Mouse (Mus musculus): ENCODE measurements around the gene Dusp10. TPM values are rescaled to one million over a fixed set of nuclear protein-coding genes. Genes with fewer than 3 reads are reported as not detected.

Gene Dusp10
- polyA plus RNA-seq, 1 experiment from 2014 or later: 4.2 TPM

DNA sequence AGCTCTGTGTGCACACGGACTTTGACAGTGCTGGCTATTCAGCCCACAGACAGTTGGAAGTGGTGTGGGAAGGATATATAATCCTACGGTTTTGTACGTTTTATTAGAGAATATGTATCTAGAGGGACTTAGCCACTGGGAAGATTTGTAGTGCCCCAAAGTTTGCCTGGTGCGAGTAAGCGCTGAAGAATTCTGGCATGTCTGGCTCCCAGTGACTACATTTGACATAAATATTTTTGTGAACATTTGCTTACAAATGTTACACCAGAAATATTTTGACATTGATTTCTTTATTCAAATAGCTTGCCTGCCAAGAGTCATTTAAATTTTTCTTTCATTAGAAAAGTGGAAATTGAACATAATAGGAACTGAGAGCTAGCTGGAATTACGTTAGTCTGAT lies 63.0 kb downstream of the Dusp10 start:
- Histone ChIP-seq H3K9me3 (ENCODE audit: control insufficient read depth, low read length) (no peaks in the 10 kb centered on the region), H3K36me3 (ENCODE audit: control insufficient read depth, insufficient read depth) (no peaks in the 10 kb centered on the region), H3K4me1 (replicated peaks; ENCODE audit: control insufficient read depth, insufficient read depth, low read length) (no peaks in the 10 kb centered on the region), H3K9ac (replicated peaks; ENCODE audit: low read depth, low read length) (no peak overlapping the region), H3K27ac (ENCODE audit: low read length) (no peak overlapping the region), H3K4me3 (replicated peaks; ENCODE audit: low read length) (no peak overlapping the region), H3K27me3 (replicated peaks; ENCODE audit: control insufficient read depth, insufficient read depth, low read length) (no peaks in the 10 kb centered on the region; the same call in 1 of the 2 replicates), H3K4me2 (ENCODE audit: low read length) (no peak overlapping the region)
- no peak for ATAC-seq
- 67% methylated on average over 6 of the region's 6 CpGs for WGBS

DNA sequence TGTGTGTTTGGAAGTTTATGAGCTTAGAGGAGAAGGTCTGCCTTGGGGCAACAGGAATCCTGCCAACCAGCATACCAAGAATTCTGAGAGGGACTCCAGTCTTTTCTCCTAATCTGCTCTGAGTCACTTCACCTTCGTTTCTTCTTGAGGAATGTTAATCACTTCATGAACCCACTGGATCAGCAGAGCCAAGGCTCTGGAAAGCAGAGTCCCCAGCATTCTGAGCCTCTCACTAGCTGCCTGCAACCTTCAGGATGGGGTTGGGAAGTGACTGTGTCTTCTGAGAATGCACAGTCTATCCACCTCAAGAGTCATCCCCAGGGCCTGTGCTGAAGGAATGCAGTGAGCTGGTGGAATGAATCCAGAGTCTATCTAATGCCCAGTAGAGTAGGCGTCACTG lies 63.7 kb downstream of the Dusp10 start:
- H3K4me2 ChIP-seq (ENCODE audit: low read length): no peak overlapping the region
- ATAC-seq: no peak
- WGBS: 54% methylated on average over 2 of the region's 2 CpGs

DNA sequence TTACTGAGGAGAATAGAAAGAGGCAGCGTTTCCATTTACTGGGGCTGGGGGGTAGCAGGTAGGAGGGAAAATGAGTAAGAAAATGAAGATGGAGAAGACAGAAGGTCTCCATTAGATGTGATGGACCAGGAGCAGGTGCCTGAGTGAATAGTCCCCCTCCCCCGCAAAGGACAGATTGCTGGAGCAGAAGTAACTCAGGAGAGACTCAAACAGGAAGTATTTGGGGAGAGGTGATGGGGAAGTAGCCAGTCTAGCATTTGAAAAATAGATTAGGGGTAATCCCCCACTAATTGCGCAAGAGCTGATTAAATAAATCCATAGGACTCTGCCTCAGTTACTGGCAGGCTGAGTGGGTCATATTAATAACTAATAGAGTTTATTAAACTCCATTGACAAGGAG lies 66.2 kb downstream of the Dusp10 start:
- Histone ChIP-seq H3K4me3 (replicated peaks; ENCODE audit: low read length) (no peak overlapping the region), H3K4me1 (replicated peaks; ENCODE audit: control insufficient read depth, insufficient read depth, low read length) (no peaks in the 10 kb centered on the region), H3K36me3 (ENCODE audit: control insufficient read depth, insufficient read depth) (no peaks in the 10 kb centered on the region), H3K4me2 (ENCODE audit: low read length) (no peak overlapping the region), H3K9ac (replicated peaks; ENCODE audit: low read depth, low read length) (no peak overlapping the region), H3K27ac (ENCODE audit: low read length) (no peak overlapping the region), H3K27me3 (replicated peaks; ENCODE audit: control insufficient read depth, insufficient read depth, low read length) (no peaks in the 10 kb centered on the region; the same call in 1 of the 2 replicates), H3K9me3 (ENCODE audit: control insufficient read depth, low read length) (no peaks in the 10 kb centered on the region)
- WGBS: 98% methylated on average over 3 of the region's 3 CpGs
- no peak for ATAC-seq

More for the DNA sequence above, 63.7 kb downstream of the Dusp10 start:
- H3K27me3 ChIP-seq (replicated peaks; ENCODE audit: control insufficient read depth, insufficient read depth, low read length): no peaks in the 10 kb centered on the region; the same call in 1 of the 2 replicates
- no peaks in the 10 kb centered on the region for H3K9me3 ChIP-seq (ENCODE audit: control insufficient read depth, low read length)
- H3K4me1 ChIP-seq (replicated peaks; ENCODE audit: control insufficient read depth, insufficient read depth, low read length): no peaks in the 10 kb centered on the region
- no peak overlapping the region for H3K4me3 ChIP-seq (replicated peaks; ENCODE audit: low read length)
- H3K9ac ChIP-seq (replicated peaks; ENCODE audit: low read depth, low read length): no peak overlapping the region
- H3K27ac ChIP-seq (ENCODE audit: low read length): no peak overlapping the region
- H3K36me3 ChIP-seq (ENCODE audit: control insufficient read depth, insufficient read depth): no peaks in the 10 kb centered on the region

DNA sequence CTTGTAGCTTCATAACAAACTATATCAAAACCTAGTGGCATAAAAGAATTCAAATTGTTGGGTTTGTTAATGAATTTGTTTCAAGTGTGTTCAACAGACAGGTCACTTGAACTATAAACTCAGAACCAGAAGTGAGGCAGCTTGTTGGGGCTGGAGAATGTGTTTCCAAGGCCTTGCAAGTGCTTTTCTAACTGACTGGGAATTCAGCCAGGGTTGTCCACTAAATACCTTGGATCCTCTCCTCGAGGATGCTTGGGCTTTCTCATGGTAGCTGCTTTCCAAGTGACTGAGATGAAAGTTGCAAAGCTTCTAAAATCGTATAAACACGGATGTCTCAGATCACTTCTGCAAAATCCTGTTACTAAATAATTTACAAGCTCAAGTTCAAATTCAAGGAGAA lies 69.6 kb downstream of the Dusp10 start:
- Histone ChIP-seq H3K4me3 (replicated peaks; ENCODE audit: low read length) (no peak overlapping the region), H3K4me1 (replicated peaks; ENCODE audit: control insufficient read depth, insufficient read depth, low read length) (no peaks in the 10 kb centered on the region), H3K9me3 (ENCODE audit: control insufficient read depth, low read length) (no peaks in the 10 kb centered on the region), H3K9ac (replicated peaks; ENCODE audit: low read depth, low read length) (no peak overlapping the region), H3K4me2 (ENCODE audit: low read length) (no peak overlapping the region), H3K27ac (ENCODE audit: low read length) (no peak overlapping the region), H3K36me3 (ENCODE audit: control insufficient read depth, insufficient read depth) (no peaks in the 10 kb centered on the region), H3K27me3 (replicated peaks; ENCODE audit: control insufficient read depth, insufficient read depth, low read length) (no peaks in the 10 kb centered on the region; the same call in 1 of the 2 replicates)
- ATAC-seq: no peak
- 76% methylated on average over 3 of the region's 3 CpGs for WGBS

DNA sequence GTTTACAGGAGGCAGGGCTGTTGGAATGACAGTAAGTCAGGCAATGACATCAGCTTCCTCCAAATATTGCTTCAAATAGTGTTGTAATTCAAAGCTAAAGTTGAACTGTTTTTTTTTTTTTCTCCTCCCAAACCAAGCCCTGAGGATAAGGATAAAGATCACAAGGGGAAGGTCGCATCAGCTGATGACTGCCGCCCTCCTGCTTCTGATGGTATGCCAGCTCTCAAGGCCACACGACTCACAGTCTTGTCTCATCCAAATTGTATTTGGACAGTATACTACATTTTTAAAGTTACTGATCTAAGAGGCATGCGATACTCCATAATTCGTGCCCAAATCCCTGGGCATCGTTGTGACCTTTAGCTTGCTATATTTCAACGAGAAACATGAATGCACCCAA lies 70.1 kb downstream of the Dusp10 start:
- Histone ChIP-seq H3K4me1 (replicated peaks; ENCODE audit: control insufficient read depth, insufficient read depth, low read length) (no peaks in the 10 kb centered on the region), H3K27me3 (replicated peaks; ENCODE audit: control insufficient read depth, insufficient read depth, low read length) (no peaks in the 10 kb centered on the region; the same call in 1 of the 2 replicates), H3K36me3 (ENCODE audit: control insufficient read depth, insufficient read depth) (no peaks in the 10 kb centered on the region), H3K4me3 (replicated peaks; ENCODE audit: low read length) (no peak overlapping the region), H3K4me2 (ENCODE audit: low read length) (no peak overlapping the region), H3K9ac (replicated peaks; ENCODE audit: low read depth, low read length) (no peak overlapping the region), H3K9me3 (ENCODE audit: control insufficient read depth, low read length) (no peaks in the 10 kb centered on the region), H3K27ac (ENCODE audit: low read length) (no peak overlapping the region)
- WGBS: 93% methylated on average over 7 of the region's 7 CpGs
- no peak for ATAC-seq

DNA sequence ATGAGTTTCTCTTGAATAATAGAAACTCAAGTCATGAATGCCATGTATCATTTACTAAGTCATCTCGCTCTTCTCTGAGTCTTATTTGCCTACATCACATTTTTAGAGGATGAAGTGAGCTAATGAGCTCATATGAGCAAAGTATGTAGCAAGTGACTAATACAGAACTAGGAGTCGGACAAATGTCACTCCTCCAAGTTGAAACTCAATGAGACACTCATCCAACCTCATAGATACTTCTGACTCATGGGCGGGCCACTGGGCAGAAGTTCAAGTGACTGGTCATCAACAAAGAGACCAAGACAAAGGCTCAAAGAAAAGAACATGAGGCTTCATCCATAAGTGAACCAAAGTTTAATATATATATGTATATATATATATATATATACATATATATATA lies 71.9 kb downstream of the Dusp10 start:
- ATAC-seq: no peak
- Histone ChIP-seq H3K36me3 (ENCODE audit: control insufficient read depth, insufficient read depth) (no peaks in the 10 kb centered on the region), H3K9ac (replicated peaks; ENCODE audit: low read depth, low read length) (no peak overlapping the region), H3K27me3 (replicated peaks; ENCODE audit: control insufficient read depth, insufficient read depth, low read length) (no peaks in the 10 kb centered on the region; the same call in 1 of the 2 replicates), H3K9me3 (ENCODE audit: control insufficient read depth, low read length) (no peaks in the 10 kb centered on the region), H3K4me3 (replicated peaks; ENCODE audit: low read length) (no peak overlapping the region), H3K4me1 (replicated peaks; ENCODE audit: control insufficient read depth, insufficient read depth, low read length) (no peaks in the 10 kb centered on the region), H3K27ac (ENCODE audit: low read length) (no peak overlapping the region), H3K4me2 (ENCODE audit: low read length) (no peak overlapping the region)
- WGBS: 90% methylated on average over 3 of the region's 3 CpGs

DNA sequence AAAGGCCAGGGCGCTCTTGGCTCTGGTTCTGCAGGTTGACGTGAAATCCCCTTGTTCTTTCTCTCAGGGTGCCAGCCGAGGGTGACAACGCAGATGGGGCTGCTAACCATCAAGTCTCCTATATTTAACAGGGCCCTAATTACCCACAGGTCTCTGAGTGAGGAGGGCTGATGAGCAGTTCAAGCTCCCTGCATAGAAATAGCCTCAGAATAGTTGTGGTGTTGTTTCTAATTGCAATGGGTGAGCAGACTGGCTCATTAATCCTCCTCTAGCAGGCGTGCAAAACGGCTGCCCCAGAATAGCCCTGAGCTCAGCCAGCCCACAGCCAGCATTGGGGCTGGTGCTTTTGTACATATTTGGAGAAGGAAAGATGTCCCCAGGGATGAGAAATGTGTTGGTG lies 77.4 kb downstream of the Dusp10 start:
- no peak overlapping the region for H3K27ac ChIP-seq (ENCODE audit: low read length)
- peak; percentile 50; the same call in 1 of the 2 replicates for ATAC-seq
- H3K36me3 ChIP-seq (ENCODE audit: control insufficient read depth, insufficient read depth): no peaks in the 10 kb centered on the region
- H3K4me1 ChIP-seq (replicated peaks; ENCODE audit: control insufficient read depth, insufficient read depth, low read length): peaks cover 4% of the 10 kb centered on the region
- no peak overlapping the region for H3K4me3 ChIP-seq (replicated peaks; ENCODE audit: low read length)
- WGBS: 26% methylated on average over 6 of the region's 6 CpGs
- H3K27me3 ChIP-seq (replicated peaks; ENCODE audit: control insufficient read depth, insufficient read depth, low read length): no peaks in the 10 kb centered on the region
- no peaks in the 10 kb centered on the region for H3K9me3 ChIP-seq (ENCODE audit: control insufficient read depth, low read length)
- H3K9ac ChIP-seq (replicated peaks; ENCODE audit: low read depth, low read length): no peak overlapping the region
- H3K4me2 ChIP-seq (ENCODE audit: low read length): no peak overlapping the region

DNA sequence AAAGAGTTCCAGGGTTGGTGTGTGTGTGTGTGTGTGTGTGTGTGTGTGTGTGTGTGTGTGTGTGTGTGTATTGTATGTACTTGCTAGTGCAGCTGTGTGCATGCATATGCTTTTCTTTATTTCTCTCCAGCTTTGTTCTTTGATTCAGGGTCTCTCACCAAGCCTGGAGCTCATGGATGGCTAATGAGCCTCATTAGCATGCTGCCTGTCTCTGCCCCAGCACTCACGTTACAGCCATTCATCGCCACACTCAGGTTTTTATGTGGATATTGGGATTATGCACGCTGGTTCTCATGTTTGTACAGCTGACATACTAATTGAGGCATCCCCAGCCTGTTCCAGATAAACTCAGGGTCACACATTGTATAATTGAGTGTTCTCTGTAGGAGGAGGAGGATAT lies 81.8 kb downstream of the Dusp10 start:
- peaks cover 4% of the 10 kb centered on the region for H3K4me1 ChIP-seq (replicated peaks; ENCODE audit: control insufficient read depth, insufficient read depth, low read length)
- no peak overlapping the region for H3K4me2 ChIP-seq (ENCODE audit: low read length)
- H3K27ac ChIP-seq (ENCODE audit: low read length): no peak overlapping the region
- ATAC-seq: no peak
- H3K36me3 ChIP-seq (ENCODE audit: control insufficient read depth, insufficient read depth): no peaks in the 10 kb centered on the region
- no peaks in the 10 kb centered on the region for H3K9me3 ChIP-seq (ENCODE audit: control insufficient read depth, low read length)
- H3K27me3 ChIP-seq (replicated peaks; ENCODE audit: control insufficient read depth, insufficient read depth, low read length): no peaks in the 10 kb centered on the region
- no peak overlapping the region for H3K4me3 ChIP-seq (replicated peaks; ENCODE audit: low read length)
- no peak overlapping the region for H3K9ac ChIP-seq (replicated peaks; ENCODE audit: low read depth, low read length)
- WGBS: 10% methylated on average over 3 of the region's 3 CpGs

DNA sequence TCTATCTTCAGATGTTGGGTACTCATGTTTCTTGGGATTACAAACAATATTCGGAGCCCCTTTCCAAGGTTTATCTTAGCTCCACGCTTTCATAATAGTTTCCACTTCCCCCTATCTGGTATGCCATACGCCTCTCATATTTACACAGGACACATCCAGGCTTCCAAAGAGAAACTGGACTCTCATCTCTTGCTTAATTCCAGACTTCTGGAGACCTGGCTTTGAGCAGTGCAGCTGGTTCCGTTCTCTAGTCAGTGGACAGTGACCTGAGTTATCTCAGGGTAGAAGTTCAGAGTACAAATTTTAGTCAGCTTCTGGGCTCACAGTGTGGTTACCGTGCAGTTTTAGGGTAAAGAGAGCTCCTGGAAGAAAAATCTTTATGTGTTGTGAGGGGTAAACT lies 87.3 kb downstream of the Dusp10 start:
- Histone ChIP-seq H3K9ac (replicated peaks; ENCODE audit: low read depth, low read length) (no peak overlapping the region), H3K4me3 (replicated peaks; ENCODE audit: low read length) (no peak overlapping the region), H3K9me3 (ENCODE audit: control insufficient read depth, low read length) (no peaks in the 10 kb centered on the region), H3K27ac (ENCODE audit: low read length) (no peak overlapping the region), H3K36me3 (ENCODE audit: control insufficient read depth, insufficient read depth) (no peaks in the 10 kb centered on the region), H3K4me2 (ENCODE audit: low read length) (no peak overlapping the region), H3K4me1 (replicated peaks; ENCODE audit: control insufficient read depth, insufficient read depth, low read length) (no peaks in the 10 kb centered on the region), H3K27me3 (replicated peaks; ENCODE audit: control insufficient read depth, insufficient read depth, low read length) (no peaks in the 10 kb centered on the region)
- no peak for ATAC-seq
- WGBS: 88% methylated on average over 5 of the region's 5 CpGs

All from forebrain, embryonic 16.5 days (tissue).